23 mouse cellular contexts compared by ENCODE assay signal in genomic region chrX:102765878-102766277, GRCm38 (mm10). TPM values are rescaled to one million over a fixed set of nuclear protein-coding genes. Genes with fewer than 3 reads are reported as not detected.
"Had no signal": no experiment of that assay in that cellular context is flagged by ENCODE, and none has a peak within 500 bp of the region (broad histone marks: within the 10 kb centered on the region; RNA-seq: fewer than 3 reads in every experiment).

No protein-coding gene starts in this region.

- DNase-seq: kidney, adult 11 months; kidney, adult 8-10 months; kidney, postnatal 14 days; kidney, postnatal 4 days; left cerebral cortex, postnatal 4 days; liver, postnatal 0 days; lung, embryonic 14.5 days; thymus, postnatal 36 days had no signal

- H3K36me3 ChIP-seq: limb, embryonic 12.5 days; limb, embryonic 15.5 days; midbrain, embryonic 10.5 days; midbrain, embryonic 13.5 days; neural tube, embryonic 13.5 days had no signal

- H3K9me3 ChIP-seq: limb, embryonic 12.5 days; limb, embryonic 15.5 days; megakaryocyte, embryonic 14.5 days; midbrain, embryonic 10.5 days; midbrain, embryonic 13.5 days; neural tube, embryonic 13.5 days had no signal

- H3K27ac ChIP-seq: limb, embryonic 12.5 days; limb, embryonic 15.5 days; liver, embryonic 14.5 days; midbrain, embryonic 10.5 days; midbrain, embryonic 13.5 days; neural tube, embryonic 13.5 days had no signal

- H3K4me2 ChIP-seq: limb, embryonic 12.5 days; limb, embryonic 15.5 days; liver, embryonic 11.5 days; lung, embryonic 14.5 days; midbrain, embryonic 13.5 days; neural tube, embryonic 13.5 days had no signal

- H3K27me3 ChIP-seq: limb, embryonic 15.5 days; neural tube, embryonic 13.5 days had no signal

- ATAC-seq: liver, postnatal 0 days; lung, postnatal 0 days; midbrain, embryonic 13.5 days; midbrain, embryonic 16.5 days had no signal

- H3K9ac ChIP-seq: limb, embryonic 12.5 days; limb, embryonic 15.5 days; liver, embryonic 14.5 days; liver, postnatal 0 days; lung, embryonic 14.5 days; midbrain, embryonic 13.5 days; neural tube, embryonic 13.5 days had no signal

- H3K4me1 ChIP-seq: limb, embryonic 12.5 days; limb, embryonic 15.5 days; megakaryocyte, embryonic 14.5 days; midbrain, embryonic 10.5 days; midbrain, embryonic 13.5 days; neural tube, embryonic 13.5 days had no signal

- H3K4me3 ChIP-seq: limb, embryonic 12.5 days; limb, embryonic 15.5 days; megakaryocyte, embryonic 14.5 days; midbrain, embryonic 10.5 days; midbrain, embryonic 13.5 days; myocyte; neural tube, embryonic 13.5 days had no signal

RNA-seq across cellular contexts. Expression of gene Dmrtc1c1, which starts 36.9 kb away (rescaled TPM):
- polyA plus RNA-seq: limb, embryonic 12.5 days; limb, embryonic 15.5 days; liver, embryonic 11.5 days; liver, embryonic 14.5 days; liver, postnatal 0 days; lung, embryonic 14.5 days; lung, postnatal 0 days; midbrain, embryonic 10.5 days; midbrain, embryonic 13.5 days; midbrain, embryonic 16.5 days; myocyte; neural tube, embryonic 13.5 days; small intestine, adult 2 months; stomach, embryonic 14.5 days; thymus, postnatal 0 days; urinary bladder, adult 2 months had no signal

RNA-seq across cellular contexts. Expression of gene Dmrtc1b, which starts 58.2 kb away (rescaled TPM):
- polyA plus RNA-seq: limb, embryonic 12.5 days; limb, embryonic 15.5 days; liver, embryonic 11.5 days; liver, embryonic 14.5 days; liver, postnatal 0 days; lung, embryonic 14.5 days; lung, postnatal 0 days; midbrain, embryonic 10.5 days; midbrain, embryonic 13.5 days; midbrain, embryonic 16.5 days; myocyte; neural tube, embryonic 13.5 days; small intestine, adult 2 months; stomach, embryonic 14.5 days; thymus, postnatal 0 days; urinary bladder, adult 2 months had no signal

RNA-seq across cellular contexts. Expression of gene Gm9112, which starts 58.4 kb away (rescaled TPM):
- polyA plus RNA-seq: limb, embryonic 12.5 days; limb, embryonic 15.5 days; liver, embryonic 11.5 days; liver, embryonic 14.5 days; liver, postnatal 0 days; lung, embryonic 14.5 days; lung, postnatal 0 days; midbrain, embryonic 10.5 days; midbrain, embryonic 13.5 days; midbrain, embryonic 16.5 days; myocyte; neural tube, embryonic 13.5 days; small intestine, adult 2 months; stomach, embryonic 14.5 days; thymus, postnatal 0 days; urinary bladder, adult 2 months had no signal
